Mouse (Mus musculus): ENCODE data around the gene Saa3. TPM values are rescaled to one million over a fixed set of nuclear protein-coding genes. Genes with fewer than 3 reads are reported as not detected.
A peak's percentile ranks its signal among the peaks of the same experiment; 100 is the strongest.

Gene Saa3
- polyA plus RNA-seq, 1 experiment: 0.34 TPM

- Histone ChIP-seq H3K27me3 (ENCODE audit: control insufficient read depth, insufficient read depth, insufficient read length) (no peaks in the 10 kb centered on the region), H3K79me2 (ENCODE audit: control insufficient read depth, insufficient read depth) (no peaks in the 10 kb centered on the region), H3K79me3 (ENCODE audit: low read depth) (no peaks in the 10 kb centered on the region), H3K36me3 (ENCODE audit: control insufficient read depth, insufficient read depth) (no peaks in the 10 kb centered on the region), H3K4me3 (ENCODE audit: insufficient read depth, poor library complexity, severe bottlenecking) (no peak overlapping the region), H3ac (ENCODE audit: control insufficient read depth, insufficient read length, low read depth) (no peak overlapping the region)
- TF ChIP-seq USF1 (IDR thresholded peaks at IDR 0.05; ENCODE audit: low read depth) (peak; percentile 49), CTCF (IDR thresholded peaks at IDR 0.05; ENCODE audit: control insufficient read depth, insufficient read depth, insufficient read length) (no peak)
These were observed 5.0 kb upstream of the Saa3 start for GRCm38 (mm10) chr7:46720460-46720859.

DNA sequence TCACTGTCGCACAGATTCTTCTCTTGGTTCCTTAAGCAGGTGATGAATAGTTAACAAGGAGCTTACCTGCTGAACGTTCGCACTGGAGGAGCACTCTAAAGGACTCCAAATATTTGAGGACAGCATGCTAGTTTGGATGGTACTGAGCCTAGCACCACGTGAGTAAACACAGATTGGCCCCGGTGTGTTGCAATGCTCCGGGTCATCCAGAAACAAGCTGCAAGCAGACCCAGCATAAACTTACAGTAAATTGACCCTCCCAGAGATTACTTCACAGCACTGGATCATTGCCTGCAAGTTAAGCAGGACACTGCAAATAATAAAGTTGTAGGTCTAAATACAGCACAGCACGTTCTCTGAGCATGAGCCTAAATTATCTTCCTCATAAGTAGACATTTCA, 4.0 kb upstream of the Saa3 start:
- no peaks in the 10 kb centered on the region for H3K79me2 ChIP-seq (ENCODE audit: control insufficient read depth, insufficient read depth)
- H3ac ChIP-seq (ENCODE audit: control insufficient read depth, insufficient read length, low read depth): no peak overlapping the region
- no peak overlapping the region for H3K4me3 ChIP-seq (ENCODE audit: insufficient read depth, poor library complexity, severe bottlenecking)
- H3K27me3 ChIP-seq (ENCODE audit: control insufficient read depth, insufficient read depth, insufficient read length): no peaks in the 10 kb centered on the region
- TF ChIP-seq USF1 (IDR thresholded peaks at IDR 0.05; ENCODE audit: low read depth) (no peak), MAX (IDR thresholded peaks at IDR 0.05) (no peak), FOSL1 (IDR thresholded peaks at IDR 0.05; ENCODE audit: insufficient read depth, low read length, poor library complexity, severe bottlenecking) (no peak), CTCF (IDR thresholded peaks at IDR 0.05; ENCODE audit: control insufficient read depth, insufficient read depth, insufficient read length) (no peak)
- H3K79me3 ChIP-seq (ENCODE audit: low read depth): no peaks in the 10 kb centered on the region
- H3K36me3 ChIP-seq (ENCODE audit: control insufficient read depth, insufficient read depth): no peaks in the 10 kb centered on the region

- no peaks in the 10 kb centered on the region for H3K79me2 ChIP-seq (ENCODE audit: control insufficient read depth, insufficient read depth)
- H3K79me3 ChIP-seq (ENCODE audit: low read depth): no peaks in the 10 kb centered on the region
- H3ac ChIP-seq (ENCODE audit: control insufficient read depth, insufficient read length, low read depth): no peak overlapping the region
- H3K27me3 ChIP-seq (ENCODE audit: control insufficient read depth, insufficient read depth, insufficient read length): no peaks in the 10 kb centered on the region
- TF ChIP-seq MAX (IDR thresholded peaks at IDR 0.05) (no peak), MYOD1 (IDR thresholded peaks at IDR 0.05; ENCODE audit: control insufficient read depth, insufficient read length, low read depth) (no peak), USF1 (IDR thresholded peaks at IDR 0.05; ENCODE audit: low read depth) (no peak), FOSL1 (IDR thresholded peaks at IDR 0.05; ENCODE audit: insufficient read depth, low read length, poor library complexity, severe bottlenecking) (no peak), CTCF (IDR thresholded peaks at IDR 0.05; ENCODE audit: control insufficient read depth, insufficient read depth, insufficient read length) (no peak), MYOG (IDR thresholded peaks at IDR 0.05; ENCODE audit: control insufficient read depth, extremely low read depth, insufficient read length) (no peak), CEBPB (IDR thresholded peaks at IDR 0.05; ENCODE audit: low read depth) (no peak)
- no peak overlapping the region for H3K4me3 ChIP-seq (ENCODE audit: insufficient read depth, poor library complexity, severe bottlenecking)
- H3K36me3 ChIP-seq (ENCODE audit: control insufficient read depth, insufficient read depth): no peaks in the 10 kb centered on the region
These were observed 3.2 kb upstream of the Saa3 start for GRCm38 (mm10) chr7:46718591-46719270.

DNA sequence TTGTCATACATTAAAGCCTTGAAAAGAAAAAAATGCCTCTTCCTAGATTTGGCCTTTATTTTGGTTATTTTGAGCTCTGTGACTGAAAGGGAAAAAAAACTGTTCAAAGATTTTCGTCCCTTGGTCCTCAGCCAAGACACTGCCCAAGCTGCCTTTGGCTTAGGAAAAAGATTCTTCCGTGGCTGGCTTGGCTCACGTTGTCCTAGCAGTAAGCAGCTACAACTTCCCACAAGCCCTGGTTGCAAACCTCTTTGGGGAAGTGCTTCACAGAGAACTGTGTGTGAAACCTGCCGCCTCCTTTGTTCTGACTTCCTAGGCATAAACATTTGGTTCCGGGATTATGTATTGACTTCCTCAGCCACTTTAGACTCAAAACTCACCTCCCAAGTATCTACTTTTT, 1.4 kb upstream of the Saa3 start:
- H3K4me3 ChIP-seq (ENCODE audit: insufficient read depth, poor library complexity, severe bottlenecking): no peak overlapping the region
- TF ChIP-seq MAX (IDR thresholded peaks at IDR 0.05): no peak
- no peak for TF ChIP-seq FOSL1 (IDR thresholded peaks at IDR 0.05; ENCODE audit: insufficient read depth, low read length, poor library complexity, severe bottlenecking)
- TF ChIP-seq USF1 (IDR thresholded peaks at IDR 0.05; ENCODE audit: low read depth): no peak

GRCm38 (mm10) chr7:46714518-46714917, 982 bp downstream of the Saa3 start:
- Histone ChIP-seq H3ac (ENCODE audit: control insufficient read depth, insufficient read length, low read depth) (no peak overlapping the region), H3K4me3 (ENCODE audit: insufficient read depth, poor library complexity, severe bottlenecking) (no peak overlapping the region), H3K79me3 (ENCODE audit: low read depth) (peaks cover 4% of the 10 kb centered on the region), H3K79me2 (ENCODE audit: control insufficient read depth, insufficient read depth) (peaks cover 9% of the 10 kb centered on the region), H3K27me3 (ENCODE audit: control insufficient read depth, insufficient read depth, insufficient read length) (no peaks in the 10 kb centered on the region), H3K36me3 (ENCODE audit: control insufficient read depth, insufficient read depth) (no peaks in the 10 kb centered on the region)
- TF ChIP-seq CTCF (IDR thresholded peaks at IDR 0.05; ENCODE audit: control insufficient read depth, insufficient read depth, insufficient read length) (peak; percentile 65), FOSL1 (IDR thresholded peaks at IDR 0.05; ENCODE audit: insufficient read depth, low read length, poor library complexity, severe bottlenecking) (no peak)

More for the DNA sequence above, 1.4 kb upstream of the Saa3 start:
- Histone ChIP-seq H3K79me3 (ENCODE audit: low read depth) (no peaks in the 10 kb centered on the region), H3K36me3 (ENCODE audit: control insufficient read depth, insufficient read depth) (no peaks in the 10 kb centered on the region), H3ac (ENCODE audit: control insufficient read depth, insufficient read length, low read depth) (no peak overlapping the region), H3K79me2 (ENCODE audit: control insufficient read depth, insufficient read depth) (no peaks in the 10 kb centered on the region), H3K27me3 (ENCODE audit: control insufficient read depth, insufficient read depth, insufficient read length) (no peaks in the 10 kb centered on the region)

DNA sequence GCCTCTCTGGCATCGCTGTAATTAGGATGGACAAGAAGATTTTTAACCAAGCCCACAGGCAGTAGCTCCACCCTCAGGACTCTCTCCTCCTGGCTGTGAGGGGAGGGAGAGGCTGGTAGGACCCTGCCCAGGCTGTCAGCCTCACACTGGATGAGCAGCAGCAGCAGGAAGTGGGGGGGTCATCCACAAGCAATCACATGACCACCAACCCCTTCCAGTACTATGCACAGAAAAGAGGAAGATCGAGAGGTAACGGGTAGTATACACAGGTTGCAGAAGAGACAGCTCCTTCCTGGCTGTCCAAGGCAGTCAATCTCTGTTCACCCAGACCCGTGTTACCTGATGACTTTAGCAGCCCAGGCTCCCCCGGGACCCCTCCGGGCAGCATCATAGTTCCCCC, 3.2 kb downstream of the Saa3 start:
- no peak for TF ChIP-seq CTCF (IDR thresholded peaks at IDR 0.05; ENCODE audit: control insufficient read depth, insufficient read depth, insufficient read length)
- TF ChIP-seq CEBPB (IDR thresholded peaks at IDR 0.05; ENCODE audit: low read depth): no peak
- no peak for TF ChIP-seq FOSL1 (IDR thresholded peaks at IDR 0.05; ENCODE audit: insufficient read depth, low read length, poor library complexity, severe bottlenecking)
- no peak for TF ChIP-seq MYOD1 (IDR thresholded peaks at IDR 0.05; ENCODE audit: control insufficient read depth, insufficient read length, low read depth)
- no peak for TF ChIP-seq MYOG (IDR thresholded peaks at IDR 0.05; ENCODE audit: control insufficient read depth, extremely low read depth, insufficient read length)
- TF ChIP-seq MAX (IDR thresholded peaks at IDR 0.05): no peak
- TF ChIP-seq USF1 (IDR thresholded peaks at IDR 0.05; ENCODE audit: low read depth): no peak
- no peak overlapping the region for H3ac ChIP-seq (ENCODE audit: control insufficient read depth, insufficient read length, low read depth)
- peaks cover 19% of the 10 kb centered on the region for H3K79me2 ChIP-seq (ENCODE audit: control insufficient read depth, insufficient read depth)
- no peaks in the 10 kb centered on the region for H3K27me3 ChIP-seq (ENCODE audit: control insufficient read depth, insufficient read depth, insufficient read length)
- H3K4me3 ChIP-seq (ENCODE audit: insufficient read depth, poor library complexity, severe bottlenecking): no peak overlapping the region
- H3K79me3 ChIP-seq (ENCODE audit: low read depth): peaks cover 8% of the 10 kb centered on the region
- H3K36me3 ChIP-seq (ENCODE audit: control insufficient read depth, insufficient read depth): peaks cover 12% of the 10 kb centered on the region
